Mouse (Mus musculus) heart, embryonic 11.5 days (tissue): Measurements from ENCODE around the gene Mgrn1. TPM values are rescaled to one million over a fixed set of nuclear protein-coding genes. Genes with fewer than 3 reads are reported as not detected.
A peak's percentile ranks its signal among the peaks of the same experiment; 100 is the strongest.

Experiments used
- ATAC-seq: fragments of 200-750 bp; cut with Nextera tagmentation; replicated peaks from 2 replicates; pipeline ENCODE4 v1.8.0; 2017; ENCODE audit warnings: moderate library complexity; ENCODE audit not compliant: insufficient number of reproducible peaks, low FRiP score, low TSS enrichment
- H3K27ac ChIP-seq: fragments of 300-500 bp; sonication (generic); 2 replicates; pipeline ENCODE4 v1.5.1; 2014; ENCODE audit warnings: mild to moderate bottlenecking, low read depth, low read length
- H3K27me3 ChIP-seq: fragments of 300-500 bp; sonication (generic); 2 replicates; pipeline ENCODE4 v1.6.1; 2014; ENCODE audit warnings: mild to moderate bottlenecking, low read length, mixed read lengths; ENCODE audit not compliant: control insufficient read depth, insufficient read depth
- H3K36me3 ChIP-seq: fragments of 300-500 bp; sonication (generic); 2 replicates; pipeline ENCODE4 v1.6.1; 2014; ENCODE audit warnings: mild to moderate bottlenecking, low read length, moderate library complexity, mixed read lengths; ENCODE audit not compliant: control insufficient read depth, insufficient read depth
- H3K4me1 ChIP-seq: fragments of 300-500 bp; sonication (generic); 2 replicates; pipeline ENCODE4 v1.6.1; 2014; ENCODE audit warnings: low read length; ENCODE audit not compliant: control insufficient read depth, insufficient read depth
- H3K4me2 ChIP-seq: fragments of 300-500 bp; sonication (generic); 2 replicates; pipeline ENCODE4 v1.6.1; 2014; ENCODE audit warnings: mild to moderate bottlenecking, moderate library complexity
- H3K4me3 ChIP-seq: fragments of 300-500 bp; sonication (generic); 2 replicates; pipeline ENCODE4 v1.5.1; 2014; ENCODE audit warnings: low read depth, low read length
- H3K9ac ChIP-seq: fragments of 300-500 bp; sonication (generic); 2 replicates; pipeline ENCODE4 v1.6.1; 2014; ENCODE audit warnings: mild to moderate bottlenecking, low read depth, low read length, moderate library complexity
- H3K9me3 ChIP-seq: fragments of 300-500 bp; sonication (generic); replicated peaks from 2 replicates; pipeline ENCODE4 v1.6.1; 2016; ENCODE audit warnings: low read length; ENCODE audit not compliant: control insufficient read depth
- WGBS: fragments of 180-500 bp; shearing (Covaris S2); extraction: QIAGEN DNeasy Blood & Tissue Kit; methylation state at CpG from one replicate; pipeline ENCODE4 v1.1.7; 2014; ENCODE audit not compliant: insufficient replicate concordance; 5-methylcytosine and 5-hydroxymethylcytosine counted together
- polyA plus RNA-seq: library from polyadenylated mRNA; unstranded; fragments of >200 nt; fragmentation: Nextera tagmentation; extraction: Ambion mirVana; gene quantifications from 2 replicates; pipeline ENCODE4 v1.2.1, GENCODE M21; 2014

Gene Mgrn1
- polyA plus RNA-seq, 1 experiment from 2014 or later: 96.8 TPM

DNA sequence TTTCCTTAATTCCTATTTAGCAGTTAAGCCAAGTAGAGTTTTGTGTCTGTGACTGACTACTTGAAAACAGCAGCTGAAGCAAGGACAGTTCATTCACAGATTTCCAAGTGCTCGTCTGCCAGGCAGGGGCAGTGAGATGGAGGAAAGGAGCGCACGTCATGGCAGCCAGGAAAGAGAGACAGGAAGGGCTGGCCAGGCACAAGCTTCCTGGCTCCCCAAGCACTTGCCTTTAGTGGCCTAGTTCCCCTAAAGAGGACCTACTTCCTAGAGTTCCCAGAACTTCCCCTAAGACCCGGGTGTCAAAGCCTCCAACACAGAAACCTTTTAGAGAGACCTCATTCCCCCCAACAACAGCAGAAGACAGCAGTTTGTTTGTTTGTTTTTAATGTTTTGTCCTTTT is 34.5 kb downstream of the Mgrn1 start:
- H3K4me2 ChIP-seq: no peak overlapping the region
- no peak overlapping the region for H3K9ac ChIP-seq
- H3K4me1 ChIP-seq: no peaks in the 10 kb centered on the region
- WGBS: 47% methylated on average over 4 of the region's 4 CpGs
- H3K27ac ChIP-seq: no peak overlapping the region
- no peaks in the 10 kb centered on the region for H3K27me3 ChIP-seq
- H3K4me3 ChIP-seq: no peak overlapping the region
- H3K9me3 ChIP-seq: no peaks in the 10 kb centered on the region
- ATAC-seq: no peak
- peaks cover 25% of the 10 kb centered on the region for H3K36me3 ChIP-seq

DNA sequence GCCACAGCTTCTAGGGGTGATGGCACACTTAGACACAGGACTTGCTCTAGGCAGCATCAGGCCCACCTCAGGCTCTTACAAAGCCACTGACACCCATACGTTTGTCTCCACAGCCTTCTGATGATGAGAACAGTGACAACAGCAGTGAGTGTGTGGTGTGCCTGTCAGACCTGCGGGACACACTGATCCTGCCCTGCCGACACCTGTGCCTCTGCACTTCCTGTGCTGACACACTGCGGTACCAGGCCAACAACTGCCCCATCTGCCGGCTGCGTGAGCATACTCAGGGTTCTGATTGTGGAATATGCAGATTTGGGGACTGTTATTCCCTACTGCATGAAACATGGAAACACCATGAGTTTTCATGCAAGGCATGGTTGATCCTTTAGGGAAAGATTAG is 36.4 kb downstream of the Mgrn1 start:
- Histone ChIP-seq H3K9ac (no peak overlapping the region), H3K4me2 (no peak overlapping the region), H3K4me3 (no peak overlapping the region), H3K9me3 (no peaks in the 10 kb centered on the region), H3K4me1 (no peaks in the 10 kb centered on the region), H3K27ac (no peak overlapping the region), H3K36me3 (peaks cover 35% of the 10 kb centered on the region), H3K27me3 (no peaks in the 10 kb centered on the region)
- WGBS: 91% methylated on average over 6 of the region's 6 CpGs
- ATAC-seq: no peak

DNA sequence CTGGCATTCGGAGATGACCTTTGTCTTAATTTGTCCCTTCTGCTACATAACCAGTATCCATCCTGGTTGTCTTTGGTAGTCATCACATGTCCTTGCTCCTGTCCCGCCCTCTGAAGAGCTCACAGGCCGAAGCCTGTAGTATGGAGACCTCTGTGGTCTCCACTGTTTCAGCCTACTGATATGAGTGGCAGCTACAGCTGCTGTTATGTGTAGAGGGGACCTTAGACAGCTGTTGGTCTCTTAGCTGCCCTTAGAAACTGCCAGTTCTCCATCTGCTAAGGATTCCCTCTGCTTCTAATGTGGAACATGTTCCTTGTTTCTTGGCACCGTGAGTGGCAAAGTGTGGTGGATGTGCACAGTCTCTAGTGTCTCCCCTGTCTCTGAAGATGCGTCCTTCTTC is 37.9 kb downstream of the Mgrn1 start:
- peaks cover 44% of the 10 kb centered on the region for H3K36me3 ChIP-seq
- 88% methylated on average over 5 of the region's 5 CpGs for WGBS
- peaks cover 3% of the 10 kb centered on the region; the same call in 1 of the 2 replicates for H3K4me1 ChIP-seq
- no peak overlapping the region for H3K27ac ChIP-seq
- H3K4me2 ChIP-seq: no peak overlapping the region
- no peaks in the 10 kb centered on the region for H3K9me3 ChIP-seq
- H3K9ac ChIP-seq: no peak overlapping the region
- no peaks in the 10 kb centered on the region for H3K27me3 ChIP-seq
- H3K4me3 ChIP-seq: no peak overlapping the region
- no peak for ATAC-seq

- peaks cover 52% of the 10 kb centered on the region for H3K36me3 ChIP-seq
- peaks cover 3% of the 10 kb centered on the region; the same call in 1 of the 2 replicates for H3K4me1 ChIP-seq
- no peak overlapping the region for H3K9ac ChIP-seq
- no peak overlapping the region for H3K4me3 ChIP-seq
- no peak overlapping the region for H3K4me2 ChIP-seq
- no peak overlapping the region for H3K27ac ChIP-seq
- H3K27me3 ChIP-seq: no peaks in the 10 kb centered on the region
- no peak for ATAC-seq
- WGBS: 95% methylated on average over 7 of the region's 7 CpGs
- no peaks in the 10 kb centered on the region for H3K9me3 ChIP-seq
These were observed 41.9 kb downstream of the Mgrn1 start for GRCm38 (mm10) chr16:4927967-4928366.

DNA sequence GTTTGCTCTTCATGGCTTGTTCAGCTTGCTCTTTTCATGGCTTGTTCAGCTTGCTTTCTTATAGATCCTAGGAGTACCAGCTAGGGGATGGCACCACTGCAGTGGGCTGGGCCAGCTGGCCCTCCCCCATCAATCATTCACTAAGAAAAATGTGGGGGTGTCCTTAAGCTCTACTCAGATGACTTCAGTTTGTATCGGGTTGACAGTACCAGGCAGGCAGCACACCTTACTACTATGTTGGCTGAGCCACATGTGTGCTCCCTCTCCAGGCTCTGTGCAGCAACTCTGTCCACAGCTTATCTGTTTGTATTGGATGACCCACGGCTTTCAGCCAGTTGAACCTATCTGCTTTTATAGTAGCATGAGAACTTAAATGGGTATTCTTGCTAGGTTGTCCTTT is 42.4 kb downstream of the Mgrn1 start:
- no peak overlapping the region for H3K9ac ChIP-seq
- 71% methylated on average over 2 of the region's 2 CpGs for WGBS
- no peak overlapping the region for H3K4me3 ChIP-seq
- no peak overlapping the region for H3K4me2 ChIP-seq
- H3K9me3 ChIP-seq: no peaks in the 10 kb centered on the region
- no peaks in the 10 kb centered on the region for H3K27me3 ChIP-seq
- no peak overlapping the region for H3K27ac ChIP-seq
- peaks cover 3% of the 10 kb centered on the region; the same call in 1 of the 2 replicates for H3K4me1 ChIP-seq
- peaks cover 53% of the 10 kb centered on the region for H3K36me3 ChIP-seq
- no peak for ATAC-seq

- Histone ChIP-seq H3K4me3 (no peak overlapping the region), H3K36me3 (peaks cover 45% of the 10 kb centered on the region), H3K27me3 (no peaks in the 10 kb centered on the region), H3K9me3 (no peaks in the 10 kb centered on the region), H3K27ac (no peak overlapping the region), H3K9ac (no peak overlapping the region), H3K4me1 (peaks cover 3% of the 10 kb centered on the region; the same call in 1 of the 2 replicates), H3K4me2 (no peak overlapping the region)
- 82% methylated on average over 3 of the region's 3 CpGs for WGBS
- no peak for ATAC-seq
These were observed 46.4 kb downstream of the Mgrn1 start for GRCm38 (mm10) chr16:4932429-4932828.

DNA sequence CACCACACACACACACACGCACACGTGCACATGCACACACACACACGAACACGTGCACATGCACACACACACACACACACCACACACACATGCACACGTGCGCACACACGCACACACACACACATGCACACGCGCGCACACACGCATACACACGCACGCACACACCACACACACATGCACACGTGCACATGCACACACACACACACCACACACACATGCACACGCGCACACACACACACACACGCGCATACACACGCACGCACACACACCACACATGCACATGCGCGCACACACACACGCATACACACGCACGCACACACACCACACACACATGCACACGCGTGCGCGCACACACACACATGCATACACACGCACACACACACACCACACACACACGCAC is 49.4 kb downstream of the Mgrn1 start:
- H3K9ac ChIP-seq: no peak overlapping the region
- WGBS: 96% methylated on average over 31 of the region's 31 CpGs
- no peak for ATAC-seq
- H3K4me2 ChIP-seq: no peak overlapping the region
- peak overlapping the region; percentile 41; the same call in 1 of the 2 replicates for H3K27ac ChIP-seq
- H3K4me3 ChIP-seq: no peak overlapping the region
- H3K9me3 ChIP-seq: no peaks in the 10 kb centered on the region
- no peaks in the 10 kb centered on the region for H3K27me3 ChIP-seq
- peaks cover 31% of the 10 kb centered on the region for H3K36me3 ChIP-seq
- peaks cover 7% of the 10 kb centered on the region for H3K4me1 ChIP-seq

- Histone ChIP-seq H3K27ac (peak overlapping the region; percentile 41; the same call in 1 of the 2 replicates), H3K9ac (no peak overlapping the region), H3K4me3 (no peak overlapping the region), H3K4me1 (peaks cover 7% of the 10 kb centered on the region), H3K36me3 (peaks cover 28% of the 10 kb centered on the region), H3K4me2 (no peak overlapping the region), H3K9me3 (no peaks in the 10 kb centered on the region), H3K27me3 (no peaks in the 10 kb centered on the region)
- ATAC-seq: no peak
- WGBS: 85% methylated on average over 10 of the region's 10 CpGs
These were observed 50.1 kb downstream of the Mgrn1 start for GRCm38 (mm10) chr16:4935931-4936703.
